Mouse (Mus musculus) heart, embryonic 16.5 days (tissue): ENCODE results near the gene a. TPM values are rescaled to one million over a fixed set of nuclear protein-coding genes. Genes with fewer than 3 reads are reported as not detected.

Experiments used
- ATAC-seq: fragments of 200-750 bp; cut with Nextera tagmentation; replicated peaks from 2 replicates; pipeline ENCODE4 v1.8.0; 2017; ENCODE audit warnings: moderate number of reproducible peaks; ENCODE audit not compliant: insufficient read depth, low FRiP score; ENCODE audit errors: extremely low read depth
- H3K27ac ChIP-seq: fragments of 300-500 bp; sonication (generic); 2 replicates; pipeline ENCODE4 v1.5.1; 2014; ENCODE audit warnings: mild to moderate bottlenecking, low read length, control low read depth, moderate library complexity
- H3K27me3 ChIP-seq: fragments of 300-500 bp; sonication (generic); 2 replicates; pipeline ENCODE4 v1.6.1; 2014; ENCODE audit warnings: low read length, mixed read lengths; ENCODE audit not compliant: control insufficient read depth, insufficient read depth
- H3K36me3 ChIP-seq: fragments of 300-500 bp; sonication (generic); 2 replicates; pipeline ENCODE4 v1.6.1; 2014; ENCODE audit not compliant: control insufficient read depth, insufficient read depth
- H3K4me1 ChIP-seq: fragments of 300-500 bp; sonication (generic); 2 replicates; pipeline ENCODE4 v1.6.1; 2014; ENCODE audit warnings: low read length, mixed read lengths; ENCODE audit not compliant: control insufficient read depth, insufficient read depth
- H3K4me2 ChIP-seq: fragments of 300-500 bp; sonication (generic); 2 replicates; pipeline ENCODE4 v1.6.1; 2014; ENCODE audit warnings: low read depth, mild to moderate bottlenecking, control low read depth, low read length
- H3K4me3 ChIP-seq: fragments of 300-500 bp; sonication (generic); 2 replicates; pipeline ENCODE4 v1.5.1; 2014; ENCODE audit warnings: mild to moderate bottlenecking, control low read depth, low read length
- H3K9ac ChIP-seq: fragments of 300-500 bp; sonication (generic); 2 replicates; pipeline ENCODE4 v1.6.1; 2014; ENCODE audit warnings: low read length, control low read depth
- H3K9me3 ChIP-seq: fragments of 300-500 bp; sonication (generic); replicated peaks from 2 replicates; pipeline ENCODE4 v1.6.1; 2016; ENCODE audit warnings: low read length; ENCODE audit not compliant: control insufficient read depth
- WGBS: fragments of 180-500 bp; shearing (Covaris S2); extraction: QIAGEN DNeasy Blood & Tissue Kit; methylation state at CpG from one replicate; pipeline ENCODE4 v1.1.7; 2014; 5-methylcytosine and 5-hydroxymethylcytosine counted together
- polyA plus RNA-seq: library from polyadenylated mRNA; unstranded; fragments of >200 nt; fragmentation: Nextera tagmentation; extraction: Ambion mirVana; gene quantifications from 2 replicates; pipeline ENCODE4 v1.2.1, GENCODE M21; 2015

a gene
- polyA plus RNA-seq, 1 experiment from 2014 or later = 0.93 TPM

- Histone ChIP-seq H3K36me3 (no peaks in the 10 kb centered on the region), H3K4me1 (0 out of 2 replicates have a peak, but pooled peaks cover 2% of the 10 kb centered on the region), H3K4me2 (no peak overlapping the region), H3K9ac (no peak overlapping the region), H3K27me3 (no peaks in the 10 kb centered on the region), H3K27ac (no peak overlapping the region), H3K9me3 (no peaks in the 10 kb centered on the region), H3K4me3 (no peak overlapping the region)
- WGBS = 55% methylated on average over 13 of the region's 13 CpGs
- no peak for ATAC-seq
These were observed 299.9 kb downstream of the a start for GRCm38 (mm10) chr2:155090909-155091742.

- Histone ChIP-seq H3K4me2 (no peak overlapping the region), H3K36me3 (no peaks in the 10 kb centered on the region), H3K4me1 (0 out of 2 replicates have a peak, but pooled peaks cover 2% of the 10 kb centered on the region), H3K27ac (no peak overlapping the region), H3K27me3 (no peaks in the 10 kb centered on the region), H3K4me3 (no peak overlapping the region), H3K9me3 (no peaks in the 10 kb centered on the region), H3K9ac (no peak overlapping the region)
- 60% methylated on average over 3 of the region's 3 CpGs for WGBS
- no peak for ATAC-seq
These were observed 300.5 kb downstream of the a start for GRCm38 (mm10) chr2:155091743-155092075.

GRCm38 (mm10) chr2:155093418-155093817 is 302.2 kb downstream of the a start:
- no peak for ATAC-seq
- WGBS = 20% methylated on average over 4 of the region's 4 CpGs
- Histone ChIP-seq H3K9ac (no peak overlapping the region), H3K9me3 (no peaks in the 10 kb centered on the region), H3K4me3 (no peak overlapping the region), H3K27me3 (no peaks in the 10 kb centered on the region), H3K4me2 (no peak overlapping the region), H3K27ac (no peak overlapping the region), H3K36me3 (no peaks in the 10 kb centered on the region), H3K4me1 (0 out of 2 replicates have a peak, but pooled peaks cover 2% of the 10 kb centered on the region)

GRCm38 (mm10) chr2:155098720-155099380 is 307.6 kb downstream of the a start:
- Histone ChIP-seq H3K4me3 (no peak overlapping the region), H3K27me3 (no peaks in the 10 kb centered on the region), H3K9me3 (no peaks in the 10 kb centered on the region), H3K36me3 (no peaks in the 10 kb centered on the region), H3K4me1 (no peaks in the 10 kb centered on the region), H3K4me2 (no peak overlapping the region), H3K9ac (no peak overlapping the region), H3K27ac (no peak overlapping the region)
- 87% methylated on average over 9 of the region's 9 CpGs for WGBS
- ATAC-seq = no peak

GRCm38 (mm10) chr2:155099421-155099820 is 308.2 kb downstream of the a start:
- H3K27me3 ChIP-seq = no peaks in the 10 kb centered on the region
- H3K36me3 ChIP-seq = no peaks in the 10 kb centered on the region
- H3K9me3 ChIP-seq = no peaks in the 10 kb centered on the region
- 58% methylated on average over 7 of the region's 7 CpGs for WGBS
- no peak overlapping the region for H3K4me3 ChIP-seq
- no peak for ATAC-seq
- H3K27ac ChIP-seq = no peak overlapping the region
- H3K9ac ChIP-seq = no peak overlapping the region
- H3K4me2 ChIP-seq = no peak overlapping the region
- H3K4me1 ChIP-seq = no peaks in the 10 kb centered on the region

- H3K9ac ChIP-seq = no peak overlapping the region
- no peak overlapping the region for H3K4me3 ChIP-seq
- H3K4me2 ChIP-seq = no peak overlapping the region
- no peak overlapping the region for H3K27ac ChIP-seq
- WGBS = 55% methylated on average over 14 of the region's 14 CpGs
- ATAC-seq = 0 out of 2 replicates have a peak, but pooled peaks have one; percentile 23
- no peaks in the 10 kb centered on the region for H3K36me3 ChIP-seq
- no peaks in the 10 kb centered on the region for H3K4me1 ChIP-seq
- H3K9me3 ChIP-seq = no peaks in the 10 kb centered on the region
- H3K27me3 ChIP-seq = no peaks in the 10 kb centered on the region
These were observed 309.0 kb downstream of the a start for GRCm38 (mm10) chr2:155099994-155100795.

Other genes with a start within 250 kb of the a start
- 0.67 and 0.71 TPM in 2 replicates for gene 1700003F12Rik, start 244.3 kb upstream of the a start, polyA plus RNA-seq
- 0.16 and 0.19 TPM in 2 replicates for gene Actl10, start 239.6 kb upstream of the a start, polyA plus RNA-seq
- 1.7 and 2.8 TPM in 2 replicates for gene Necab3, start 232.5 kb upstream of the a start, polyA plus RNA-seq
- 18.9 and 22.1 TPM in 2 replicates for gene E2f1, start 221.5 kb upstream of the a start, polyA plus RNA-seq
- 28.2 and 29.5 TPM in 2 replicates for gene Pxmp4, start 187.7 kb upstream of the a start, polyA plus RNA-seq
- 0.45 and 0.74 TPM in 2 replicates for gene Zfp341, start 178.1 kb upstream of the a start, polyA plus RNA-seq
- gene 4930519P11Rik, start 178.0 kb upstream of the a start, polyA plus RNA-seq = not detected in 2 replicates
- gene Chmp4b, start 139.7 kb upstream of the a start, polyA plus RNA-seq = 22.5 and 23.0 TPM in 2 replicates
- not detected in 2 replicates for gene Gm14214, start 21.4 kb upstream of the a start, polyA plus RNA-seq
- 29.0 and 36.6 TPM in 2 replicates for gene Raly, start 306 bp upstream of the a start, polyA plus RNA-seq
- gene Eif2s2, start 101.5 kb downstream of the a start, polyA plus RNA-seq = 51.2 and 54.5 TPM in 2 replicates
- 0.24 and 0.36 TPM in 2 replicates for gene Gm14226, start 226.9 kb downstream of the a start, polyA plus RNA-seq